Mouse (Mus musculus): ENCODE results near the gene Ppih. TPM values are rescaled to one million over a fixed set of nuclear protein-coding genes. Genes with fewer than 3 reads are reported as not detected.

The Ppih gene
- 2.9 and 5.5 TPM in 2 replicates for polyA plus RNA-seq (2012; rRNA removed)

DNA sequence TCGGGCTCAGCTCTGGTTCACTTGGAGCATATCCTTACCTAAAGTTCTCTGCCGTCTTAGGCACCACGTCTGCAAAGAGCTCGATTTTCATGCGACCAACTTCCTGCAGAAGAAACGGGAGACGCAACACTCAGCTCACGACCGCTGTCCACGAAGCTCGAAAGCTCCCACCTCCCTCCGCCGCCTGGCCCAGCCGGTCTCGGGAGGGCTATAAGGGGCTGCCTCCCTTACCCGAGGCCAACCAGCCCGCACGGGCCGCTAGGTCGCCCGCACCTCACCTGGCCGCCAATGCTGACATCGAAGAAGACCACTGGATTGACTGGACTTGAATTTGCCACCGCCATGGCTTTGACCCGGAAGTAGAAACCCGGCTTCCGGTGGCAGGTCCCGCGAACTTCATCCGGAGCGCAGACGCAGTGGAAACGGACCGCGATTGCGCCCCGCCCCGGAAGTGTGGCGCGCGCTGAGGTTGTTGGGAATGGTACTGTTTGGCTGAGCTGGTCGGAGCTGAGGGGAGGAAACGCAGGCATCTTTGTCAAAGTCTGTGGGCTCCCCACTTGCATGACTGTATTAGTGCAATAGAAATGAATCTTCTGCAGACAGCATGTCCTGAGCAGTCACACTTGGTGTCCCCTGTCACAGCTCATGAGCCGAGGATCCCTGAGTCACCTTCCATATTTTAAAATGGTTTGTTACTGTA lies at the start of gene Ppih:
TSS of gene Ppih (minus strand) at position 416 of the 700 bp plus-strand sequence.

GRCm38 (mm10) chr4:119294415-119295133 lies 25.8 kb downstream of the Ppih start, which contains the start of gene Ybx1:
Gene Ybx1, minus strand, starts transcription at chr4:119294604.

DNA sequence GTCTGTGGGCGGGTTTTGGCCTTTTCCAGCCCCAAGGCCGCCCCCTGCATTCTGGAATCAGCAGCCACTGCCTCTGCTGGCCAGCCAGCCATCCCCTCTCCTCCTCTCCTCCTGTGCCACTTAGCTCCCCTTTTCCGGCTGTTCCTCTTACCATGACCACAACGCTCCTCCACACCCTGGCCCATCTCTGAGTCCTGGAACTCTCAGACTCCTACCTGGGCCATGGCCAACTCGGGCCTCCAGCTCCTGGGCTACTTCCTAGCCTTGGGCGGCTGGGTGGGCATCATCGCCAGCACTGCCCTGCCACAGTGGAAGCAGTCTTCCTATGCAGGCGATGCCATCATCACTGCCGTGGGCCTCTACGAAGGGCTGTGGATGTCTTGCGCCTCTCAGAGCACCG lies 65.0 kb downstream of the Ppih start, which contains the start of gene Cldn19:
TSS of gene Cldn19 (plus strand) at position 64 of the 400 bp plus-strand sequence.

Other genes starting within 250 kb of the Ppih start
- 152 and 210 TPM in 2 replicates for gene Slc2a1, start 211.8 kb downstream of the Ppih start, polyA plus RNA-seq (2012; rRNA removed)
- gene Zfp691, start 146.4 kb downstream of the Ppih start, polyA plus RNA-seq (2012; rRNA removed), result 11.5 and 12.1 TPM in 2 replicates
- 0.06 and 0.27 TPM in 2 replicates for gene Ermap, start 130.5 kb downstream of the Ppih start, polyA plus RNA-seq (2012; rRNA removed)
- gene Svbp, start 125.2 kb downstream of the Ppih start, polyA plus RNA-seq (2012; rRNA removed), result 33.4 and 37.7 TPM in 2 replicates
- gene Tmem269, start 102.3 kb downstream of the Ppih start, polyA plus RNA-seq (2012; rRNA removed), result not detected in 2 replicates
- gene AU022252, start 87.8 kb downstream of the Ppih start, polyA plus RNA-seq (2012; rRNA removed), result 4.8 and 6.9 TPM in 2 replicates
- 11.4 and 14.1 TPM in 2 replicates for gene P3h1, start 87.6 kb downstream of the Ppih start, polyA plus RNA-seq (2012; rRNA removed)
- 0.02 and 0.13 TPM in 2 replicates for gene Cldn19, start 65.1 kb downstream of the Ppih start, polyA plus RNA-seq (2012; rRNA removed)
- 157 and 196 TPM in 2 replicates for gene Ybx1, start 25.9 kb downstream of the Ppih start, polyA plus RNA-seq (2012; rRNA removed)
- gene Ccdc30, start 95.0 kb upstream of the Ppih start, polyA plus RNA-seq (2012; rRNA removed), result 0.19 and 0.21 TPM in 2 replicates
- 24.4 and 28.1 TPM in 2 replicates for gene Ppcs, start 101.9 kb upstream of the Ppih start, polyA plus RNA-seq (2012; rRNA removed)
- gene Zmynd12, start 102.3 kb upstream of the Ppih start, polyA plus RNA-seq (2012; rRNA removed), result 0.84 and 2.2 TPM in 2 replicates
- 0.82 and 0.93 TPM in 2 replicates for gene Rimkla, start 172.1 kb upstream of the Ppih start, polyA plus RNA-seq (2012; rRNA removed)
- 9.2 and 12.6 TPM in 2 replicates for gene Foxj3, start 216.5 kb upstream of the Ppih start, polyA plus RNA-seq (2012; rRNA removed)
- 7.7 and 8.9 TPM in 2 replicates for gene Frg2f1, start 219.0 kb upstream of the Ppih start, polyA plus RNA-seq (2012; rRNA removed)